ENCODE assay signal across 10 mouse cellular contexts in genomic region chr17:67303326-67304099, GRCm38 (mm10). TPM values are rescaled to one million over a fixed set of nuclear protein-coding genes. Genes with fewer than 3 reads are reported as not detected.
A peak's percentile ranks its signal among the peaks of the same experiment; 100 is the strongest.
DNase-seq lines count a peak whose midpoint lies in the region; ATAC-seq and TF ChIP-seq lines count a peak whose summit lies in the region.
"Had no signal": no experiment of that assay in that cellular context is flagged by ENCODE, and none has a peak within 500 bp of the region (broad histone marks: within the 10 kb centered on the region; RNA-seq: fewer than 3 reads in every experiment).

No protein-coding gene starts in this region.

- peak overlapping the region; percentile 37 for H3K4me2 ChIP-seq in embryonic facial prominence, embryonic 14.5 days (ENCODE audit: low read depth, low read length)

- DNase-seq in gastrocnemius, adult 2 months: no peak
- DNase-seq in gastrocnemius, adult 8-10 months (ENCODE audit: low spot score in 2 of 2): no peak
- peak; percentile 92 for DNase-seq in embryonic facial prominence, embryonic 14.5 days (ENCODE audit: low spot score)
- peak; percentile 31 to 53 for DNase-seq in heart, postnatal 14 days
- DNase-seq in lung, postnatal 14 days: peak; percentile 61
- DNase-seq in gastrocnemius, postnatal 10 days: no peak
- no peak for DNase-seq in embryo, embryonic 10.5 days (ENCODE audit: low spot score)
- no peak for DNase-seq in B cell, adult 2 months

- H3K27me3 ChIP-seq in embryonic facial prominence, embryonic 14.5 days (replicated peaks; ENCODE audit: control insufficient read depth, insufficient read depth, low read length): no peaks in the 10 kb centered on the region
- H3K27me3 ChIP-seq: megakaryocyte, embryonic 14.5 days had no signal

- no peak overlapping the region for H3K4me3 ChIP-seq in gastrocnemius, adult 2 months
- no peak overlapping the region for H3K4me3 ChIP-seq in embryonic facial prominence, embryonic 14.5 days (ENCODE audit: low read depth, low read length)
- H3K4me3 ChIP-seq: megakaryocyte, embryonic 14.5 days had no signal

- no peaks in the 10 kb centered on the region for H3K9me3 ChIP-seq in embryonic facial prominence, embryonic 14.5 days (ENCODE audit: control insufficient read depth, low read length)

- H3K27ac ChIP-seq in gastrocnemius, adult 2 months: peak overlapping the region; percentile 20; the same call in 1 of the 2 replicates
- peak overlapping the region; percentile 52 for H3K27ac ChIP-seq in embryonic facial prominence, embryonic 14.5 days (replicated peaks; ENCODE audit: low read depth, low read length)

- H3K36me3 ChIP-seq in embryonic facial prominence, embryonic 14.5 days (ENCODE audit: control insufficient read depth, insufficient read depth, low read length): no peaks in the 10 kb centered on the region

- peak; percentile 77 for ATAC-seq in embryonic facial prominence, embryonic 14.5 days (ENCODE audit: low read depth)

- no peak overlapping the region for H3K9ac ChIP-seq in embryonic facial prominence, embryonic 14.5 days (ENCODE audit: low read depth, low read length)

- TF ChIP-seq CTCF in gastrocnemius, adult 2 months (IDR thresholded peaks at IDR 0.05): no peak

- H3K4me1 ChIP-seq in embryonic facial prominence, embryonic 14.5 days (ENCODE audit: control insufficient read depth, insufficient read depth, low read length): peaks cover 22% of the 10 kb centered on the region
- H3K4me1 ChIP-seq: megakaryocyte, embryonic 14.5 days had no signal

- WGBS in embryonic facial prominence, embryonic 14.5 days: 50% methylated on average over 18 of the region's 18 CpGs

- intact Hi-C loops in gastrocnemius, adult 2 months (cut with DNase I): no loop called here
- intact Hi-C loops in heart, postnatal 14 days (cut with DNase I): no loop called here

RNA-seq across cellular contexts. Expression of gene Ptprm, which starts 50.7 kb away (rescaled TPM):
- total RNA-seq in gastrocnemius, adult 2 months (2021): 10 to 100 TPM; 21.5 to 32.7 TPM
- total RNA-seq in gastrocnemius, adult 8-10 months (2022): 10 to 100 TPM; 20.1 to 26.0 (median 22.7) TPM
- polyA plus RNA-seq in embryonic facial prominence, embryonic 14.5 days (2014; fragmentation: Nextera tagmentation; extraction: Ambion mirVana): 20.4 and 22.3 TPM in 2 replicates
- total RNA-seq in heart, postnatal 14 days (2021): 100 to 1,000 TPM; 100 to 104 TPM
- 10 to 100 TPM; 40.2 to 48.8 TPM for total RNA-seq in gastrocnemius, postnatal 10 days (2021)
- total RNA-seq: MEL had no signal

Comparison
In these comparisons a context has a peak if more than half of its experiments do, and no peak if none do; other contexts are left out.
1. DNase-seq: peak in embryonic facial prominence, embryonic 14.5 days (single experiment), heart, postnatal 14 days (2 of 2) and lung, postnatal 14 days (single experiment); none in gastrocnemius, adult 2 months (single experiment), gastrocnemius, adult 8-10 months (0 of 2), gastrocnemius, postnatal 10 days (single experiment), embryo, embryonic 10.5 days (single experiment) and B cell, adult 2 months (0 of 2).